27 mouse cellular contexts compared by ENCODE assay signal in the genomic region with DNA sequence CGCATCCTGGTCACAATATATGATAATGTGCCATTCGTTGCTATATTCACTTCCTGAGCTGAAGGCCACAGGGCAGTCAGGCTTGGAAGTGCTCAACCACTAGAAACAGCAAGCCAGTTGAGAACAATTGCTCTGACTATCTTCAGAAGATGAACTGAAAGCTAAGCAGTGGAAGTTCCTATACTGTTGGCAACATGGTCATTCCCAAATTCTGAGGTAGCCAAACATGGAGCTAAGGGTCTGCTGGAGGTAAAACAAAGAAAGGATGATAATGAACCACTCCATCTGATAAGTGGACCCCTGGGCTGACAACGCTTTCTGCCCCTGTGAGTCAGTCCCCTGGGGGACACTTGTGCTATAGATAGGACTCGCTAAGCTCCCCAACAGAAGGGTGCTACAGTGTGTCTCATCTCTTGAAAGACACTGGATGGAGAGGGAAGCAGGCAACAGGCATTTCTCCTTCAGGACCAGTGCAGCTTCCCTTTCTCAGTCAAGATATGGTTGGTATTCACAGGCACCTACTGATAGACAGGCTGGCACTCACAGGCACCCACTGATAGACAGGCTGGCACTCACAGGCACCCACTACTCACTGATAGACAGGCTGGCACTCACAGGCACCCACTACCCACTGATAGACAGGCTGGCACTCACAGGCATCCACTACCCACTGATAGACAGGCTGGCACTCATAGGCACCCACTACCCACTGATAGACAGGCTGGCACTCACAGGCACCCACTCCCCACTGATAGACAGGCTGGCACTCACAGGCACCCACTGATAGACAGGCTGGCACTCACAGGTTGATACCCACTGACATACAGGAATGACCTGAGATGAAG. TPM values are rescaled to one million over a fixed set of nuclear protein-coding genes. Genes with fewer than 3 reads are reported as not detected.
"Had no signal": no experiment of that assay in that cellular context is flagged by ENCODE, and none has a peak within 500 bp of the region (broad histone marks: within the 10 kb centered on the region; RNA-seq: fewer than 3 reads in every experiment).

No protein-coding gene starts in this region.

- H3K9me3 ChIP-seq: limb, embryonic 12.5 days; limb, embryonic 15.5 days; midbrain, embryonic 13.5 days; neural tube, embryonic 13.5 days had no signal

- H3K4me2 ChIP-seq: limb, embryonic 12.5 days; limb, embryonic 15.5 days; liver, embryonic 11.5 days; lung, embryonic 14.5 days; midbrain, embryonic 13.5 days; neural tube, embryonic 13.5 days had no signal

- ATAC-seq: liver, postnatal 0 days; lung, postnatal 0 days; midbrain, embryonic 13.5 days had no signal

- DNase-seq: kidney, adult 2 months; kidney, postnatal 25 days; layer of hippocampus, adult 9-11 months; liver, postnatal 0 days; lung, embryonic 14.5 days; retina, postnatal 1 day; right cerebral cortex, postnatal 25 days; spleen, adult 18-20 months; thymus, adult 18-20 months; thymus, postnatal 36 days had no signal

- H3K36me3 ChIP-seq: limb, embryonic 12.5 days; limb, embryonic 15.5 days; midbrain, embryonic 13.5 days; neural tube, embryonic 13.5 days had no signal

- H3K9ac ChIP-seq: limb, embryonic 12.5 days; limb, embryonic 15.5 days; liver, embryonic 14.5 days; liver, postnatal 0 days; lung, embryonic 14.5 days; midbrain, embryonic 13.5 days; neural tube, embryonic 13.5 days had no signal

- H3K4me3 ChIP-seq: layer of hippocampus, adult 2 months; limb, embryonic 12.5 days; limb, embryonic 15.5 days; midbrain, embryonic 13.5 days; myocyte; neural tube, embryonic 13.5 days had no signal

- H3K27ac ChIP-seq: kidney, postnatal 0 days; layer of hippocampus, adult 2 months; limb, embryonic 12.5 days; limb, embryonic 15.5 days; liver, embryonic 14.5 days; macrophage; midbrain, embryonic 13.5 days; neural tube, embryonic 13.5 days had no signal

- H3K27me3 ChIP-seq: limb, embryonic 12.5 days; limb, embryonic 15.5 days; midbrain, embryonic 13.5 days; neural tube, embryonic 13.5 days had no signal

- H3K4me1 ChIP-seq: limb, embryonic 12.5 days; limb, embryonic 15.5 days; midbrain, embryonic 13.5 days; neural tube, embryonic 13.5 days had no signal

RNA-seq across cellular contexts. Expression of a gene that starts 26.0 kb away (rescaled TPM):
- total RNA-seq: left cerebral cortex, adult 18-20 months; left cerebral cortex, postnatal 36 days; megakaryocyte, adult 5-6 weeks; monocyte, adult 5-6 weeks had no signal
- polyA plus RNA-seq: kidney, postnatal 0 days; large intestine, adult 2 months; limb, embryonic 12.5 days; liver, embryonic 11.5 days; liver, embryonic 14.5 days; liver, postnatal 0 days; macrophage; midbrain, embryonic 13.5 days; myocyte; neural tube, embryonic 13.5 days; testis, adult 2 months had no signal
